Mouse (Mus musculus) bone marrow, adult 2 months (tissue): Measurements from ENCODE around the gene Rcan1. TPM values are rescaled to one million over a fixed set of nuclear protein-coding genes. Genes with fewer than 3 reads are reported as not detected.

ENCODE experiments used
- H3K27ac ChIP-seq: fragments of 200-500 bp; 2 replicates; pipeline ENCODE4 v1.5.1; 2012; ENCODE audit warnings: low read depth, mild to moderate bottlenecking, control low read depth, inconsistent platforms, low read length; ENCODE audit not compliant: control insufficient read depth, poor library complexity, insufficient read depth
- H3K4me1 ChIP-seq: fragments of 200-500 bp; 2 replicates; pipeline ENCODE4 v1.6.1; 2011; ENCODE audit warnings: low read length; ENCODE audit not compliant: control insufficient read depth, insufficient read depth
- H3K4me3 ChIP-seq: fragments of 200-500 bp; replicated peaks from 2 replicates; pipeline ENCODE3; 2011; ENCODE audit warnings: mild to moderate bottlenecking, low read depth, low read length, control low read depth; ENCODE audit not compliant: control insufficient read depth
- CTCF ChIP-seq: fragments of 200-500 bp; IDR thresholded peaks from 2 replicates; pipeline ENCODE4 v1.5.1; 2011; ENCODE audit warnings: low read length, control low read depth; ENCODE audit not compliant: control insufficient read depth, insufficient read depth
- POLR2A ChIP-seq: fragments of 200-500 bp; IDR thresholded peaks from 2 replicates; pipeline ENCODE4 v1.6.1; 2011; ENCODE audit warnings: low read depth, mild to moderate bottlenecking, control low read depth, low read length, borderline replicate concordance; ENCODE audit not compliant: control insufficient read depth
- whole genome bisulfite sequencing: fragments of 180-500 bp; shearing (Covaris S2); methylation state at CpG from one replicate; pipeline ENCODE4 v1.1.7; 2018; 5-methylcytosine and 5-hydroxymethylcytosine counted together
- polyA plus RNA-seq: library from polyadenylated mRNA; stranded (reverse); fragments of >200 nt; gene quantifications from 2 replicates; pipeline ENCODE4 v1.2.4, GENCODE M21; 2011; ENCODE audit warnings: low replicate concordance; ENCODE audit not compliant: missing spikeins, insufficient read depth, insufficient read length

Rcan1 gene
- polyA plus RNA-seq, 1 experiment: 9.5 TPM

DNA sequence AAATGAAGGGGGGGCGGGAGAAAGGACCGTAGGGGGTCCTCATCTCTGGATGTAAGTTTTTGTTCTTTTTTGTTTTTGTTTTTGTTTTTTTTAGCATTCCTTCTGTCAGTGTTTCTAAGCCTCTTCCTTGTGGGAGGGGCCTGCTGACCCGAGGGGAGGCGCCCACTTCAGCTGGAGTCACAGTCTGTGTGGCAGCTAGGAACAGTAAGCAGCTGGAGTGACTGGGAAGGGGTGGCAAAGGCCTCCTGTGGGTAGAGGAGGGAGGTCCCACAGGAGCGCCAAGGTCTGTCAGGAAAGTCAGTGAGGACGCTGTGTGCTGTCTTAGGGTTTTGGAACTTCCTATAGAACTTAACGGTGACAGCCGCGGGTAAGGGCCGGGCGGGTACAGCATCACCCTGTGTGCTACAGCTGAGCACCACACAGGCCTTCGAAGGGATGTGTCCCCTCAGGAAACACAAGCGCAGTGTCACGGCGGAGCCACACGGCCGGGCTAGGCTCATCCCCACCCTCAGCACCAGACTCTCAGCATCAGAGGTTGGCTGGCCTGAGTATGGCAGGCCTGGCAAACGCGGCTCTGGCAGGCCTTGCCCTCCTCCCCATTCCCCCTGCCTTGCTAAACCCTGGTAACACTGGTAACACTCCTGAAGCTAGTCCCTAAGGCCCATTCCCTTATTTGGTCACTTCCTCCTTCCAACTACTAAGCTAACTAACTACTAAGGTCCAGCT lies 58.5 kb downstream of the Rcan1 start:
- TF ChIP-seq CTCF: no peak
- 0 out of 2 replicates have a peak, but pooled peaks have one; percentile 16 for TF ChIP-seq POLR2A
- WGBS: 68% methylated on average over 19 of the region's 19 CpGs
- H3K27ac ChIP-seq: no peak overlapping the region
- no peak overlapping the region for H3K4me3 ChIP-seq
- H3K4me1 ChIP-seq: no peaks in the 10 kb centered on the region

DNA sequence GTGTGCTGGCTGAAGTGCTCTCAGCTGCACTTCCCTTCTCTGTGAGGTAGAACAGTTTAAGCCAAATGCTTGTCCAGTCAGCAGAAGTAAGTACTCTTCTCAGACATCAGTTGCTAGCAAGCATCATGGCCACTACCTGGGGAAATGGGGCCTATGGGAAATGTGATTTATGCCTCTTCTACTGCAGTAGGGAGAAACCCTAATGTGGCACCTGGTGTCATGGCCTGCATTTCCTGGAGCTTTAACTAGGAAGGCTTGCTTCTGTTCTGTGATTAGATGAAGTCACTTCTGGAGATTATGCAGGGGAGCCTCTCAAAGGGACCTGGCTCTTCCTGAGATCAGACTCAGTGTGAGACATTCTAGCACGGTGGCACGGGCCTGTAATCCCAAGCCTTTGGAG lies 60.3 kb downstream of the Rcan1 start:
- H3K4me1 ChIP-seq: no peaks in the 10 kb centered on the region
- TF ChIP-seq CTCF (no peak), POLR2A (no peak)
- no peak overlapping the region for H3K27ac ChIP-seq
- WGBS: 89% methylated on average over 2 of the region's 2 CpGs
- no peak overlapping the region for H3K4me3 ChIP-seq

GRCm38 (mm10) chr16:92407883-92408282 lies 62.8 kb downstream of the Rcan1 start:
- H3K27ac ChIP-seq: no peak overlapping the region
- TF ChIP-seq CTCF (no peak), POLR2A (no peak)
- H3K4me1 ChIP-seq: no peaks in the 10 kb centered on the region
- no peak overlapping the region for H3K4me3 ChIP-seq
- 86% methylated on average over 2 of the region's 2 CpGs for WGBS

- TF ChIP-seq POLR2A: no peak
- no peak for TF ChIP-seq CTCF
- Histone ChIP-seq H3K4me3 (no peak overlapping the region), H3K4me1 (no peaks in the 10 kb centered on the region), H3K27ac (no peak overlapping the region)
- WGBS: 78% methylated on average over 2 of the region's 2 CpGs
Observed at GRCm38 (mm10) chr16:92404141-92404540, 66.5 kb downstream of the Rcan1 start.

- 80% methylated on average over 10 of the region's 10 CpGs for WGBS
- Histone ChIP-seq H3K4me1 (no peaks in the 10 kb centered on the region), H3K4me3 (no peak overlapping the region), H3K27ac (no peak overlapping the region)
- TF ChIP-seq POLR2A: no peak
- no peak for TF ChIP-seq CTCF
Observed at GRCm38 (mm10) chr16:92403069-92403468, 67.6 kb downstream of the Rcan1 start.

- Histone ChIP-seq H3K4me3 (no peak overlapping the region), H3K27ac (no peak overlapping the region), H3K4me1 (no peaks in the 10 kb centered on the region)
- no peak for TF ChIP-seq CTCF
- TF ChIP-seq POLR2A: no peak
- 68% methylated on average over 8 of the region's 8 CpGs for WGBS
Observed at GRCm38 (mm10) chr16:92402216-92402615, 68.5 kb downstream of the Rcan1 start.

DNA sequence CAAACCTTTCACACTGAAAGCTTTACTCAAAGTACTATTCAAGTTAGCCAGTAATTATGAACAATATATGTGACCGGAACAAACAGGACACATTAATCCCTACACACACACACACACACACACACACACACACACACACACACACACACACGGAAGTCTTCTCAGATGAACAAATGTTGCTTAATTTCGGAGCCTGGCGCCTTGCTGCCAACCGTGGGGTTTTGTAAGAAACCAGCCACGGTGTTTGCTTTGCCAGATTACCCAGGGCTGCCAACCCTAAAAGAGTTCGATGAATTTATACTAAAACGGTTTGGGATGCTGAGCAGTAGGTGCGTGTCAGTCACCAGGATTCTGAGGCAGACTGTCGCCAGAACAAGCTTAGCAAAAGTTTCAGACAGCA lies 69.5 kb downstream of the Rcan1 start:
- H3K27ac ChIP-seq: no peak overlapping the region
- H3K4me1 ChIP-seq: no peaks in the 10 kb centered on the region
- no peak for TF ChIP-seq CTCF
- TF ChIP-seq POLR2A: no peak
- 55% methylated on average over 10 of the region's 10 CpGs for WGBS
- no peak overlapping the region for H3K4me3 ChIP-seq

DNA sequence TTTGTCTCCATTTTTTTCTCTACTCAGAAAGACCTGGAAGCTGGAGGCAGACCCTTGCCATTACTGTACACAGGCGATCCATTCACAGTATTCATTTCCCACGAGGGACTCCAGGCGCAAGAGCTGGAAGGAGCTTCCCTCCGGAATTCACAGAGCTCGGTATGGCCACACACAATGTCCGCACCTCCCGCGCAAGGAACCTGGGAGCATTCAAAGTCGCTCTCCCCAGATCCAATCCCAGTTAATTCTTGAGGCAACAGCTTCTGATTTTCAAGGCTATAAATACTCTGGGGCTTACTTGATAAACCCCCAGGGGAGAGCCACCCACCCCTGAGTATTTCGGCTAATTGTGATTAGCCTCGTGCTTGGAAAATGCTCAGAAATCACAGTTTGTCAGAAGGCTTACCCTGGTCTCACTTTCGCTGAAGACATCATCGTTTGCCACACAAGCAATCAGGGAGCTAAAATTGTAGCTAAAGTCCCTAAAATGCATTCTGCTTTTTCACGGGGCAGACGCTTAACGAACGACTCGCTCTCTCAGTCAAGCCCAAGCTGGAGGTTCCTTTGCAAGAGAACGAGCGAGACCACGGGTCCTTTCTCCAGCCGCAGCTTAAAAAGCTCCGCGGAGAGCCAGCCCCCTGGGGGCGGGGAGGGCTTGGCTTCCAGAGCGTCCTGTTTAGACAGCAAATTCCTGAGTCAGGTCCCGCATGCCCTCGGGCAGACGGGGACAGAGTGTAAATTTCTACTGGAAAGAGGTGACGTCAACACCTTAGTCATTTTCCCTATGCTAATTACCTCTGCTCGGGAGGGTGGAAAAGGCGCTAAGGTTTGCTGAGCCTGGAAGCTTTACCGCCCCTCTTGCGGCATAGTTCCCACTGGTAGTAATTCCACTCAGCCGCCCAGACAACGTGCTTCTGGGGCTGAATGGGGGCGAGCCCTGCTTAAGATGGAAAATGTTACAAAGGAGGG lies 70.9 kb downstream of the Rcan1 start:
- 4% methylated on average over 37 of the region's 37 CpGs for WGBS
- H3K4me3 ChIP-seq: peak overlapping the region; percentile 11

More for the DNA sequence above, 70.9 kb downstream of the Rcan1 start:
- no peak for TF ChIP-seq POLR2A
- TF ChIP-seq CTCF: no peak
- Histone ChIP-seq H3K27ac (no peak overlapping the region), H3K4me1 (no peaks in the 10 kb centered on the region)
